Mouse (Mus musculus): ENCODE measurements around the gene Ifnar2. TPM values are rescaled to one million over a fixed set of nuclear protein-coding genes. Genes with fewer than 3 reads are reported as not detected.

Gene Ifnar2
- polyA plus RNA-seq (2014; fragmentation: Nextera tagmentation; extraction: Ambion mirVana) = 29.6 and 32.3 TPM in 2 replicates

DNA sequence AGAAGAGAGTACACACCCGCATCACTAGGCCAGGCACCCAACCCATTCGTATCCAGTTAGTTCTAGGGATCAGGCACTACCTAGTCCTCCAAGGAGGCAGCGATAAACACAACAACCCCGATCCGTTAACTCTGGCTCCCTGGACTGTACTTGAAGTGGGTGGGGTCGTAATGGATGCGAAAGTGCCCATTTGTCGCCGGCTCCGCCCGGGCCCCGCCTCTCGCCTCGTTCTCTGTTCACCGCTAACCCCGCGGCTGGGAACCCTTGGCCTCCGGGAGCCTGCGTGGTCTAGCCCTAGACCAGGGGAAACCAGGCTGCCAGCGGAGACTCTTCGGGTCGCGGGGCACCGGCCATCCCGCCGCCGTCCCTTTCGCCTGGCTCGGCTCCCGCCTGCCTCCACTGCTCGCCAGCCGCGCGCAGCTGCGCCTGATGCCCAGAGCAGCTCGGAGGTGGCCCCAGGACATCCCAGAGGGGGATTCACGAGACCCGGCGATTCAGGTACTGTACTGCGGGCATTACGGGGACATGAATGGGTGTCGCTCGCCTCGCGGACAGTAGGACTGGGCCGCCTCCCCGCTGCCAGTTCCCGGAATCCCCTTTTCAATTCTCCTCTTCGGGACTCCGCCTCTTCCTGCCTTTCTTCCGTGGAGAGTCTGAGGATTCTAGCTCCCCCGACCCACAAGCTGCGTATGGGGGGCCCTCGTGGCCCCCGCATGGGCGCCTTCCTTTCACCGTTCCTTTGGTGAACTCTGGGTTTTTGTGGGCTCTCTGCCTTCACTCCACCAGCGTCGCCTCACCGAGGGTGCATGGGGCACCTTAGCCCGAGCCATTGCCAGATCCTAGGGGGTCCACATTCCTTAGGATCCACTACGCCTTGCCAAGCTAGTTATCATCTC is at the start of gene Ifnar2:
Ifnar2 (plus strand) TSS at position 207 of the 896 bp plus-strand sequence.
- Histone ChIP-seq H3K27me3 (ENCODE audit: control insufficient read depth, insufficient read depth, low read length) (no peaks in the 10 kb centered on the region), H3K36me3 (ENCODE audit: control insufficient read depth, insufficient read depth, low read length) (no peaks in the 10 kb centered on the region), H3K27ac (ENCODE audit: low read depth, low read length) (peak within 1 kb of the TSS; percentile 79), H3K9me3 (ENCODE audit: control insufficient read depth, low read length) (no peaks in the 10 kb centered on the region), H3K4me1 (replicated peaks; ENCODE audit: control insufficient read depth, insufficient read depth, low read length) (peaks cover 3% of the 10 kb centered on the region; the same call in 1 of the 2 replicates), H3K4me2 (ENCODE audit: low read depth, low read length, severe bottlenecking) (peak within 1 kb of the TSS; percentile 60), H3K4me3 (ENCODE audit: low read depth, low read length) (peak within 1 kb of the TSS; percentile 62), H3K9ac (ENCODE audit: low read length) (peak within 1 kb of the TSS; percentile 75)
- peak; percentile 93 for ATAC-seq (replicated peaks; ENCODE audit: low FRiP score)
- peak; percentile 81 for DNase-seq (ENCODE audit: low spot score)
- WGBS = under 1% methylated on average over 55 of the region's 62 CpGs

DNA sequence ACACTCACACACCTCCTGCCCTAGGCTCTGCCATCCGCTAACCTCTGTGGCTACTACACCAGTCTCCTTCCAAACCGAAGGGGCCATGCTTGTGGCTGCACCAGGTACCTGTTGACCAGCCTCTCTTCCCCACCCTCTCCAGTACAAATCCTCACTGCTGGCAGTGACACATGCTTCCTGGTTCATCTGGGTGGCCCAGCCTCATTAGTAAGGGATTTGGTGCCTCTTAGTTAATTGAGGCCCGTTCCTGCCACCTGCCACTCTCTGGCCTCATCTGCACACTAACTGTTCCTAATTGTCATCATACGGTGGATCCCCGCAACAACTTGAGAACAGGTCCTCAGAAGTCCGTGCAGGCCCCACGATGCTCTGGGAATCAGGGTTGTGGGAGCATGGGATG is 45.0 kb upstream of the Ifnar2 start:
- peaks cover 3% of the 10 kb centered on the region for H3K27me3 ChIP-seq (ENCODE audit: control insufficient read depth, insufficient read depth, low read length)
- H3K9ac ChIP-seq (ENCODE audit: low read length) = no peak overlapping the region; the same call in 1 of the 2 replicates
- H3K4me3 ChIP-seq (ENCODE audit: low read depth, low read length) = no peak overlapping the region
- peak; percentile 63 for DNase-seq (ENCODE audit: low spot score)
- peaks cover 5% of the 10 kb centered on the region for H3K4me1 ChIP-seq (replicated peaks; ENCODE audit: control insufficient read depth, insufficient read depth, low read length)
- no peak overlapping the region for H3K27ac ChIP-seq (ENCODE audit: low read depth, low read length)
- no peaks in the 10 kb centered on the region for H3K9me3 ChIP-seq (ENCODE audit: control insufficient read depth, low read length)
- H3K36me3 ChIP-seq (ENCODE audit: control insufficient read depth, insufficient read depth, low read length) = no peaks in the 10 kb centered on the region
- peak; percentile 42; the same call in 1 of the 2 replicates for ATAC-seq (replicated peaks; ENCODE audit: low FRiP score)
- 53% methylated on average over 7 of the region's 7 CpGs for WGBS
- H3K4me2 ChIP-seq (ENCODE audit: low read depth, low read length, severe bottlenecking) = no peak overlapping the region

DNA sequence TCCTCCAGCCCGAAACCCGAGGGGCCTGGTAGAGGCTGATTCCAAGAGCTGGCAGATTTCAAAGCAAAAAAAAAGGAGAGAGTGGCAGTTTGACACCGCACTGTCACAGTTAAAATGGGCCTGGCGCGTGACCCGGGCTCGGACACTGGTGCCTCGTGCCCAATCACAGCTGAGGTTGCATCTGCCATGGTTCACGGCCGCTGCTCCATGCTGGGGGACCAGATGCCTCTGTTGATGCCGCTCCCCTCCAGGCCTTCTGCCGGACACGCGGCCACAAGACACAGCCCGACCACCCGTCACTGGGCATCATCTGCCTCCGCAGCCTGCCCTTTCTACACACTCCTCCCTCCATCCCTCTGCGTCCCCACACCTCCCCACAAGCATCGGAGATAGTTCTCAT is 43.7 kb upstream of the Ifnar2 start:
- DNase-seq (ENCODE audit: low spot score) = no peak
- peaks cover 3% of the 10 kb centered on the region for H3K27me3 ChIP-seq (ENCODE audit: control insufficient read depth, insufficient read depth, low read length)
- H3K9me3 ChIP-seq (ENCODE audit: control insufficient read depth, low read length) = no peaks in the 10 kb centered on the region
- H3K4me1 ChIP-seq (replicated peaks; ENCODE audit: control insufficient read depth, insufficient read depth, low read length) = peaks cover 5% of the 10 kb centered on the region
- no peak overlapping the region for H3K27ac ChIP-seq (ENCODE audit: low read depth, low read length)
- 89% methylated on average over 19 of the region's 19 CpGs for WGBS
- H3K4me2 ChIP-seq (ENCODE audit: low read depth, low read length, severe bottlenecking) = no peak overlapping the region
- H3K9ac ChIP-seq (ENCODE audit: low read length) = no peak overlapping the region
- H3K36me3 ChIP-seq (ENCODE audit: control insufficient read depth, insufficient read depth, low read length) = no peaks in the 10 kb centered on the region
- no peak for ATAC-seq (replicated peaks; ENCODE audit: low FRiP score)
- H3K4me3 ChIP-seq (ENCODE audit: low read depth, low read length) = no peak overlapping the region

DNA sequence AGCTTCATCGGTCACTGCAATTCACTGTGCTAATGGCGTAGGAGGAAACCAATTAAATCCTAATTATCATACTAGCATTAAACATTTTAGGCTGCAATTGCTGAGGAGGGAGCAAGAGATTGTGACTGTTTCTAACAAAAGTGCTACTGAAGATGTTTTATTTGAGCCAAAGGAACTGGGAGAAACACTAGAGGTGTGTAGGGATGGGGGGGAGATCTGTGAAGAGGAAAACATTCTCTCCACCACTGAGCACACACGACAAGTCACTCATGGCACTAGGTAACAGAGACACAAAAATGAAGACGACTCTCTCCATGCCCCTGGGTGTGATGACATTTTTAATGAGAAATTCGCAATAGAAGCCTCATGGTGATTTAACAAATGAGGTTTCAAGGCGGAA is 42.1 kb upstream of the Ifnar2 start:
- Histone ChIP-seq H3K4me1 (replicated peaks; ENCODE audit: control insufficient read depth, insufficient read depth, low read length) (peaks cover 11% of the 10 kb centered on the region), H3K27me3 (ENCODE audit: control insufficient read depth, insufficient read depth, low read length) (peaks cover 3% of the 10 kb centered on the region), H3K4me2 (ENCODE audit: low read depth, low read length, severe bottlenecking) (no peak overlapping the region), H3K9ac (ENCODE audit: low read length) (no peak overlapping the region), H3K27ac (ENCODE audit: low read depth, low read length) (no peak overlapping the region), H3K4me3 (ENCODE audit: low read depth, low read length) (no peak overlapping the region), H3K9me3 (ENCODE audit: control insufficient read depth, low read length) (no peaks in the 10 kb centered on the region), H3K36me3 (ENCODE audit: control insufficient read depth, insufficient read depth, low read length) (no peaks in the 10 kb centered on the region)
- ATAC-seq (replicated peaks; ENCODE audit: low FRiP score) (no peak), DNase-seq (ENCODE audit: low spot score) (no peak)
- 76% methylated on average over 6 of the region's 6 CpGs for WGBS

DNA sequence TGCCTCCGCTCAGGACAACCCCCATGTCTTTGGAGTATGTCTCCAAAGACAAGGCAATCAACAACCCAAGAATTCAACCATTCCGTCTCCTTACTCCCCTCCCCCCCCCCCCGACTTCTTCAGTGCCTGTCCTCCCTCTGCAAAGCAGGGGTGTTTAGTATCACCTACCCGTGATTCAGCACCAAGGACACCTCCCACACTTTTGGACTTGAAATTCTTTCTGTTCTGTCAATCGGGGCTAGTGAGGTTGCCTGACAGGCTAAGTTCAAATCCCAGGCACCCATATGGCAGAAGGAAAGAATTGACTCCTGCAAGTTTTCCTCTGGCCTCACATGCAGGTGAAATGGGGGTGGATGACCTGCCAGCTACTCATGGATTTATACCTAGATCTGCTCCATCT is 41.4 kb upstream of the Ifnar2 start:
- DNase-seq (ENCODE audit: low spot score) (no peak), ATAC-seq (replicated peaks; ENCODE audit: low FRiP score) (no peak)
- Histone ChIP-seq H3K9me3 (ENCODE audit: control insufficient read depth, low read length) (no peaks in the 10 kb centered on the region), H3K27ac (ENCODE audit: low read depth, low read length) (no peak overlapping the region), H3K4me1 (replicated peaks; ENCODE audit: control insufficient read depth, insufficient read depth, low read length) (peaks cover 11% of the 10 kb centered on the region), H3K4me2 (ENCODE audit: low read depth, low read length, severe bottlenecking) (no peak overlapping the region), H3K36me3 (ENCODE audit: control insufficient read depth, insufficient read depth, low read length) (no peaks in the 10 kb centered on the region), H3K4me3 (ENCODE audit: low read depth, low read length) (no peak overlapping the region), H3K9ac (ENCODE audit: low read length) (no peak overlapping the region), H3K27me3 (ENCODE audit: control insufficient read depth, insufficient read depth, low read length) (peaks cover 3% of the 10 kb centered on the region)
- 45% methylated on average over 5 of the region's 5 CpGs for WGBS

DNA sequence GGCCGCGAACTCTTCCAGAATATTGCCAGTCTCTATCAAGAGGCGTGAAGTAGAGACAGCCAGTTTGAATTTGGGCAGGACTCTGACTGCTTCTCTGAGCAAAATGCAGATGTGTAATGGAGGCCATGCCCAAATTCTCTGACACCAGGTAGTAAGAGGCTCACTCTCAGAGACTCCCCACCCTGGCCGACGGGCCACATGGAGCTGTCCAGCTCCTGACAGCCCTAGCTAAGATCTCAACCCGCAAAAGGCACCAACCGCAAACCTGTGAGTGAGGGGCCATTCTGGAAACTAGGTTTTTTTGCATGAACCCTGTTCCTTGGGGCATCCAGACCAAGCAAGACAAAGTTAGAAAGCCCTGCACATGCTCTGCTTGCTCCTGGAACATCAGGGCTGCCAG is 39.7 kb upstream of the Ifnar2 start:
- Histone ChIP-seq H3K4me3 (ENCODE audit: low read depth, low read length) (no peak overlapping the region), H3K9ac (ENCODE audit: low read length) (no peak overlapping the region), H3K36me3 (ENCODE audit: control insufficient read depth, insufficient read depth, low read length) (no peaks in the 10 kb centered on the region), H3K27ac (ENCODE audit: low read depth, low read length) (no peak overlapping the region), H3K27me3 (ENCODE audit: control insufficient read depth, insufficient read depth, low read length) (peaks cover 3% of the 10 kb centered on the region), H3K9me3 (ENCODE audit: control insufficient read depth, low read length) (no peaks in the 10 kb centered on the region), H3K4me1 (replicated peaks; ENCODE audit: control insufficient read depth, insufficient read depth, low read length) (peaks cover 6% of the 10 kb centered on the region; the same call in 1 of the 2 replicates), H3K4me2 (ENCODE audit: low read depth, low read length, severe bottlenecking) (no peak overlapping the region)
- no peak for DNase-seq (ENCODE audit: low spot score)
- ATAC-seq (replicated peaks; ENCODE audit: low FRiP score) = no peak
- 62% methylated on average over 7 of the region's 7 CpGs for WGBS

DNA sequence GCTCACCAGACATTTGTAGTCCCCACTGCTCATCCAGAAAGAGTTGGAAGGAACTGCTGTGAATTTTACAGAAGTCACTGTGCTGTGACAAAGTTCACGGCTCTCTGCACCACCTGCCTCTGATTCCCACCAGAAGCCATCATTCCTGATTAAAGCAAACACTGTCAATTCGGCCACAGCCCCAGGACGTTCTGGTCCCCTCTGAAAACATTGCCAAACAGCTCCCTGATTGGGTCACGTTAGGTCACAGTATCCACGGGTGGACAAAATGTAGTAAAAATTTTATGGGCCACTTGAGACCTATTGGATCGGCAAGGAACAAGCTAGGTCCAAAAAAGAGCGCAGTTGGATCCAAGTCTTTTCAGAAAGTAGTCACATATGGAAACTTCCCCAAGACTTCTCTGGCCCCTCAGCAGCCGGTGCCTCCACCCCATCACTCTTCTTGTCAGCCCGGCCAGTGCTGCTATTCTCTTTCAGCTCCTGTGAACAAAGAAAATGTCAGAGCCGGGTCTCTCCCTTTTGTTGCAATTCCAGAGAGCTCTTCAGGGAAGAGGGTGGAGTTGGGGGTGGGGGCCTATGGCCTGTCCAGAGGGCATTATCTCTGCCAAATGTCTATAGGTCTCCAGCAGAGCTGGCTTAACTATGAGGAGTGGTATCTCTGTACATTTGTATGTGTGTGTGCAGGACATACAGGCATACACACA is 38.2 kb upstream of the Ifnar2 start:
- Histone ChIP-seq H3K27me3 (ENCODE audit: control insufficient read depth, insufficient read depth, low read length) (no peaks in the 10 kb centered on the region; the same call in none of the 2 replicates), H3K27ac (ENCODE audit: low read depth, low read length) (peak overlapping the region; percentile 5; the same call in 1 of the 2 replicates), H3K4me1 (replicated peaks; ENCODE audit: control insufficient read depth, insufficient read depth, low read length) (peaks cover 6% of the 10 kb centered on the region; the same call in 1 of the 2 replicates), H3K4me3 (ENCODE audit: low read depth, low read length) (no peak overlapping the region), H3K4me2 (ENCODE audit: low read depth, low read length, severe bottlenecking) (peak overlapping the region; percentile 8; the same call in 1 of the 2 replicates), H3K36me3 (ENCODE audit: control insufficient read depth, insufficient read depth, low read length) (no peaks in the 10 kb centered on the region), H3K9ac (ENCODE audit: low read length) (no peak overlapping the region), H3K9me3 (ENCODE audit: control insufficient read depth, low read length) (no peaks in the 10 kb centered on the region)
- ATAC-seq (replicated peaks; ENCODE audit: low FRiP score) (no peak; the same call in 1 of the 2 replicates), DNase-seq (ENCODE audit: low spot score) (no peak)
- 12% methylated on average over 10 of the region's 10 CpGs for WGBS

DNA sequence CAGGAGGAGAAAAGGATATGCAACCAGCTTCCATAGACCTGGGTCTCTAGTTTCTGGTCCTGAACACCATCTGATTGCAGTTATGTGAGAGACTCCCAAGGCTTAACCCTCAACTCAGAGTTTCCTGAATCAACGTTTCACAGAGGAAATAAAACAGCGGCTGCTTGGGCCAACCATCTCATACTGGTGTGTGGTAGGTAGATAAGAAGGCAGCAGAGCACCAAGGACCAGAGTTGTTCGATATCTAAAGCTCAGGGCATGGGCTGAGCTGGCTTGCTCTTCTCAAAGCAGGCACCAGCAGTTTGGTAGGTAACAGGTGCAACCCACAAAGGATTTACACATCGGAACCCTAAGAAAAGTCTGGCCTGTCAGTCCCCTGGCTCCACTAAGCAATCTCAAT is 35.8 kb upstream of the Ifnar2 start:
- no peaks in the 10 kb centered on the region; the same call in 1 of the 2 replicates for H3K27me3 ChIP-seq (ENCODE audit: control insufficient read depth, insufficient read depth, low read length)
- no peak overlapping the region for H3K4me3 ChIP-seq (ENCODE audit: low read depth, low read length)
- H3K4me2 ChIP-seq (ENCODE audit: low read depth, low read length, severe bottlenecking) = no peak overlapping the region
- peaks cover 6% of the 10 kb centered on the region; the same call in 1 of the 2 replicates for H3K4me1 ChIP-seq (replicated peaks; ENCODE audit: control insufficient read depth, insufficient read depth, low read length)
- DNase-seq (ENCODE audit: low spot score) (no peak), ATAC-seq (replicated peaks; ENCODE audit: low FRiP score) (no peak)
- H3K9ac ChIP-seq (ENCODE audit: low read length) = no peak overlapping the region
- no peaks in the 10 kb centered on the region for H3K9me3 ChIP-seq (ENCODE audit: control insufficient read depth, low read length)
- no peaks in the 10 kb centered on the region for H3K36me3 ChIP-seq (ENCODE audit: control insufficient read depth, insufficient read depth, low read length)
- no peak overlapping the region for H3K27ac ChIP-seq (ENCODE audit: low read depth, low read length)
- WGBS = 83% methylated on average over 4 of the region's 4 CpGs

Data from forebrain, embryonic 11.5 days (tissue).